8 mouse cellular contexts compared by ENCODE assay signal in the genomic region with DNA sequence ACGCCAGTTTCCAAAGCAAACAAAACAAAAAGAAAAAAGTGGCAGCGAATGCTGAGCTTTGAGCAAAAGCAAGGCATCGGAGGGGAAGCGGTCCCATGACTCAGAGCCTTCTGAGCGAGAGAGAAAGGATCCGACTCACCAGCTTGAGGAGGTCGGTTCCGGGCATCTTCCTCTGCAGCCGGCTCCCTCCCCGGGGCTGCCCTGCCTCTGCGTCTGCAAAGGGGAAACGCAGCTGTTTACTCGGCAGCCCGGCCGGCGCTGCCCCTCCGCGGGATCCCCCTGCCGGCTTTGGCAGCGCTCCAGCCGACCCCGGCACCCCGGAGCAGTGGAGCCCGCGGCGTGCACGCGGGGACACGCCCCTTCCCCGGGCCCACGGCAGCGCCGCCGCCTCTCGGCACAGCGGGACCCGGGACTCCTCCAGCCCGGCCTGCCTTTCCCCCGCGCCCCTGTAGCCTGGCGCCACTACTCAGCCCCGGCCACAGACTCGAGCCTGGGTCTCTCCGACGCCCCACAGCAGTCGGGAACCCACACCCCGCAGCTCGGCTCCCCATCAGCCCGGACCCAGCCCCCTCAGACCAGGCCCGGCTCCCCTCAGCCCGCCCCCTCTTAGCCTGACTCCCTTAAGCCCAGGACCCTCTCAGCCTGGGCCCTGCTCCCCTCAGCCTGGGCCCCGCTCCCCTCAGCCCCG. TPM values are rescaled to one million over a fixed set of nuclear protein-coding genes. Genes with fewer than 3 reads are reported as not detected.
DNase-seq lines count a peak whose midpoint lies in the region; ATAC-seq and TF ChIP-seq lines count a peak whose summit lies in the region.

No protein-coding gene starts in this region.

- WGBS in embryonic facial prominence, embryonic 12.5 days = 0% methylated on average over 50 of the region's 53 CpGs
- WGBS in liver, embryonic 11.5 days = under 1% methylated on average over 49 of the region's 53 CpGs

- H3K79me2 ChIP-seq in myocyte (ENCODE audit: control insufficient read depth, insufficient read depth) = peaks cover 40% of the 10 kb centered on the region

- no peaks in the 10 kb centered on the region for H3K36me3 ChIP-seq in embryonic facial prominence, embryonic 12.5 days
- H3K36me3 ChIP-seq in liver, embryonic 11.5 days (ENCODE audit: control insufficient read depth, insufficient read depth, low read length) = no peaks in the 10 kb centered on the region
- H3K36me3 ChIP-seq in myocyte (ENCODE audit: control insufficient read depth, insufficient read depth) = peaks cover 9% of the 10 kb centered on the region

- TF ChIP-seq POLR2A in myocyte (IDR thresholded peaks at IDR 0.05; ENCODE audit: insufficient read length, low read depth) = peak; percentile 40

- peak; percentile 68 for ATAC-seq in embryonic facial prominence, embryonic 12.5 days (ENCODE audit: insufficient number of reproducible peaks, insufficient read depth, low FRiP score, low TSS enrichment)
- ATAC-seq in liver, embryonic 11.5 days (replicated peaks; ENCODE audit: low FRiP score) = peak; percentile 22

- H3K27ac ChIP-seq in embryonic facial prominence, embryonic 12.5 days = peak overlapping the region; percentile 98
- H3K27ac ChIP-seq in liver, embryonic 11.5 days (ENCODE audit: low read depth, low read length) = peak overlapping the region; percentile 83

- no peaks in the 10 kb centered on the region for H3K27me3 ChIP-seq in embryonic facial prominence, embryonic 12.5 days
- H3K27me3 ChIP-seq in liver, embryonic 11.5 days (replicated peaks; ENCODE audit: control insufficient read depth, insufficient read depth, low read length) = no peaks in the 10 kb centered on the region
- H3K27me3 ChIP-seq in myocyte (ENCODE audit: control insufficient read depth, insufficient read depth, insufficient read length) = no peaks in the 10 kb centered on the region

- H3K4me2 ChIP-seq in embryonic facial prominence, embryonic 12.5 days (replicated peaks) = peak overlapping the region; percentile 82
- H3K4me2 ChIP-seq in liver, embryonic 11.5 days = peak overlapping the region; percentile 99
- peak overlapping the region; percentile 70 for H3K4me2 ChIP-seq in myocyte (ENCODE audit: low read depth)

- DNase-seq in 3134 (ENCODE audit: extremely low read depth, insufficient read length, low spot score) = peak; percentile 71
- DNase-seq in adrenal gland, adult 8-10 months = peak; percentile 40
- peak; percentile 42 for DNase-seq in heart, adult 8-10 months (ENCODE audit: low spot score)
- DNase-seq in kidney, adult 8-10 months = peak; percentile 20 to 39
- DNase-seq in liver, embryonic 11.5 days (ENCODE audit: low spot score) = peak; percentile 69
- peak; percentile 63 to 85 for DNase-seq in spleen, postnatal 4 days (ENCODE audit: low spot score in 2 of 2)

- peak overlapping the region; percentile 96 for H3K9ac ChIP-seq in embryonic facial prominence, embryonic 12.5 days
- peak overlapping the region; percentile 78 for H3K9ac ChIP-seq in liver, embryonic 11.5 days (ENCODE audit: low read depth, low read length)

- H3K9me3 ChIP-seq in embryonic facial prominence, embryonic 12.5 days = no peaks in the 10 kb centered on the region
- H3K9me3 ChIP-seq in liver, embryonic 11.5 days (ENCODE audit: control insufficient read depth, low read length) = no peaks in the 10 kb centered on the region

- peak overlapping the region; percentile 96 for H3ac ChIP-seq in myocyte (ENCODE audit: control insufficient read depth, insufficient read length)

- H3K4me3 ChIP-seq in embryonic facial prominence, embryonic 12.5 days = peak overlapping the region; percentile 77
- peak overlapping the region; percentile 89 for H3K4me3 ChIP-seq in liver, embryonic 11.5 days (ENCODE audit: low read depth, low read length)
- H3K4me3 ChIP-seq in myocyte = peak overlapping the region; percentile 77

- peaks cover 5% of the 10 kb centered on the region for H3K4me1 ChIP-seq in embryonic facial prominence, embryonic 12.5 days
- peaks cover 24% of the 10 kb centered on the region for H3K4me1 ChIP-seq in liver, embryonic 11.5 days (replicated peaks; ENCODE audit: control insufficient read depth, insufficient read depth, low read length)

TF ChIP-seq in myocyte, 11 proteins besides CTCF, POLR2A, EP300 and RAD21:
- TF ChIP-seq SRF (IDR thresholded peaks at IDR 0.05; ENCODE audit: control insufficient read depth, insufficient read length, low read depth) = no peak
- TF ChIP-seq MYOD1 (IDR thresholded peaks at IDR 0.05; ENCODE audit: control insufficient read depth in 1 of 3, insufficient read length in 2 of 3, low read depth in 2 of 3) = no peak
- TF ChIP-seq MYOG (IDR thresholded peaks at IDR 0.05; ENCODE audit: control insufficient read depth in 1 of 3, insufficient read depth in 1 of 3, insufficient read length in 2 of 3, low read depth in 2 of 3) = peak in 2 of 3 experiments; percentile 31 to 58
TF ChIP-seq in myocyte: peak in this region for 1.

RNA-seq across cellular contexts. Expression of a gene that starts 1.2 kb away (rescaled TPM):
- 10 to 100 TPM; 78.8 to 83.6 (median 81.8) TPM for total RNA-seq in adrenal gland, adult 8-10 months (2022)
- polyA plus RNA-seq in embryonic facial prominence, embryonic 12.5 days (2016; fragmentation: Nextera tagmentation; extraction: Ambion mirVana) = 91.5 and 92.5 TPM in 2 replicates
- total RNA-seq in heart, adult 8-10 months (2022) = 10 to 100 TPM; 13.9 to 17.0 (median 15.4) TPM
- 32.0 and 32.1 TPM in 2 replicates for polyA plus RNA-seq in liver, embryonic 11.5 days (2014; fragmentation: Nextera tagmentation; extraction: Ambion mirVana)
- polyA plus RNA-seq in myocyte (2012; fragmentation: generic; extraction: Trizol) = 42.6 TPM

RNA-seq across cellular contexts. Expression of a gene that starts 25.5 kb away (rescaled TPM):
- not detected for total RNA-seq in adrenal gland, adult 8-10 months (2022)
- polyA plus RNA-seq in embryonic facial prominence, embryonic 12.5 days (2016; fragmentation: Nextera tagmentation; extraction: Ambion mirVana) = not detected in 2 replicates
- not detected for total RNA-seq in heart, adult 8-10 months (2022)
- polyA plus RNA-seq in liver, embryonic 11.5 days (2014; fragmentation: Nextera tagmentation; extraction: Ambion mirVana) = not detected in 2 replicates
- not detected for polyA plus RNA-seq in myocyte (2012; fragmentation: generic; extraction: Trizol)

RNA-seq across cellular contexts. Expression of a gene that starts 57.1 kb away (rescaled TPM):
- 10 to 100 TPM; 20.5 to 34.0 (median 28.3) TPM for total RNA-seq in adrenal gland, adult 8-10 months (2022)
- polyA plus RNA-seq in embryonic facial prominence, embryonic 12.5 days (2016; fragmentation: Nextera tagmentation; extraction: Ambion mirVana) = 11.8 and 12.8 TPM in 2 replicates
- 1 to 10 TPM in 2 of 4 experiments, under 1 TPM in 2; 0.37 to 1.8 (median 0.92) TPM for total RNA-seq in heart, adult 8-10 months (2022)
- polyA plus RNA-seq in liver, embryonic 11.5 days (2014; fragmentation: Nextera tagmentation; extraction: Ambion mirVana) = 130 and 137 TPM in 2 replicates
- 2.9 TPM for polyA plus RNA-seq in myocyte (2012; fragmentation: generic; extraction: Trizol)

Comparison
In these comparisons a context has a peak if more than half of its experiments do, and no peak if none do; other contexts are left out.
1. Peak in every context shown above with its lines: DNase-seq, ATAC-seq, H3K4me3 ChIP-seq and H3K27ac ChIP-seq.